Mouse (Mus musculus) testis, postnatal 10 days (tissue): Measurements from ENCODE around the gene Ehbp1.

Experiments
- DNase-seq: peaks from one replicate; pipeline ENCODE4 v3.0.0; 2021; ENCODE audit warnings: low spot score

Ehbp1 gene

GRCm38 (mm10) chr11:22196776-22197175 is 145.3 kb downstream of the Ehbp1 start:
- DNase-seq, result no peak

GRCm38 (mm10) chr11:22194607-22195006 is 147.5 kb downstream of the Ehbp1 start:
- DNase-seq, result no peak

- no peak for DNase-seq
Measured at GRCm38 (mm10) chr11:22190576-22190975, 151.5 kb downstream of the Ehbp1 start.

GRCm38 (mm10) chr11:22189970-22190369 is 152.1 kb downstream of the Ehbp1 start:
- no peak for DNase-seq

- no peak for DNase-seq
Measured at GRCm38 (mm10) chr11:22181530-22182501, 160.3 kb downstream of the Ehbp1 start.

GRCm38 (mm10) chr11:22180146-22180545 is 161.9 kb downstream of the Ehbp1 start:
- no peak for DNase-seq

GRCm38 (mm10) chr11:22178569-22178968 is 163.5 kb downstream of the Ehbp1 start:
- DNase-seq, result no peak

GRCm38 (mm10) chr11:22174311-22174710 is 167.8 kb downstream of the Ehbp1 start:
- no peak for DNase-seq

GRCm38 (mm10) chr11:22170962-22171638 is 171.0 kb downstream of the Ehbp1 start:
- DNase-seq, result no peak

- no peak for DNase-seq
Measured at GRCm38 (mm10) chr11:22157882-22158281, 184.2 kb downstream of the Ehbp1 start.

- DNase-seq, result no peak
Measured at GRCm38 (mm10) chr11:22156182-22156581, 185.9 kb downstream of the Ehbp1 start.

- DNase-seq, result no peak
Measured at GRCm38 (mm10) chr11:22155366-22156095, 186.6 kb downstream of the Ehbp1 start.

- DNase-seq, result no peak
Measured at GRCm38 (mm10) chr11:22154501-22155294, 187.4 kb downstream of the Ehbp1 start.

- no peak for DNase-seq
Measured at GRCm38 (mm10) chr11:22140737-22141136, 201.4 kb downstream of the Ehbp1 start.

- no peak for DNase-seq
Measured at GRCm38 (mm10) chr11:22138466-22138865, 203.6 kb downstream of the Ehbp1 start.

- DNase-seq, result no peak
Measured at GRCm38 (mm10) chr11:22125188-22125587, 216.9 kb downstream of the Ehbp1 start.

GRCm38 (mm10) chr11:22118853-22119252 is 223.2 kb downstream of the Ehbp1 start:
- no peak for DNase-seq

GRCm38 (mm10) chr11:22112161-22112560 is 229.9 kb downstream of the Ehbp1 start:
- no peak for DNase-seq

GRCm38 (mm10) chr11:22089346-22089745 is 252.7 kb downstream of the Ehbp1 start:
- no peak for DNase-seq

- no peak for DNase-seq
Measured at GRCm38 (mm10) chr11:22063352-22063751, 278.7 kb downstream of the Ehbp1 start.

- DNase-seq, result no peak
Measured at GRCm38 (mm10) chr11:22061660-22062059, 280.4 kb downstream of the Ehbp1 start.

- no peak for DNase-seq
Measured at GRCm38 (mm10) chr11:22057538-22057937, 284.6 kb downstream of the Ehbp1 start.
